Mouse (Mus musculus) CH12.LX (cell line): Measurements from ENCODE around the gene Cadm1. TPM values are rescaled to one million over a fixed set of nuclear protein-coding genes. Genes with fewer than 3 reads are reported as not detected.

ENCODE experiments used
- DNase-seq: peaks from one replicate; pipeline ENCODE4 v3.0.0-alpha.2; 2013; ENCODE audit errors: extremely low read depth
- H3K27ac ChIP-seq: 2 replicates; pipeline ENCODE4 v1.5.1; 2012; ENCODE audit warnings: low read depth, mild to moderate bottlenecking, control low read depth, moderate library complexity; ENCODE audit not compliant: insufficient read depth
- H3K27me3 ChIP-seq: replicated peaks from 2 replicates; pipeline ENCODE3; 2012; ENCODE audit warnings: inconsistent platforms
- H3K36me3 ChIP-seq, 2 experiments: replicated peaks in 1 of 2; 2 replicates each; pipeline versions ENCODE3 to v1.6.1; 2012; ENCODE audit warnings: inconsistent platforms in 1 of 2, low read length in 1 of 2, mild to moderate bottlenecking in 1 of 2, mixed read lengths in 1 of 2, moderate library complexity in 1 of 2; ENCODE audit not compliant: control insufficient read depth in 1 of 2, insufficient read depth in 1 of 2
- H3K4me1 ChIP-seq, 2 experiments: 2 replicates each; pipeline ENCODE4 v1.6.1; 2012; ENCODE audit warnings: inconsistent platforms in 1 of 2, moderate library complexity in 1 of 2; ENCODE audit not compliant: insufficient read depth in 2 of 2, control insufficient read depth in 1 of 2
- H3K4me2 ChIP-seq: 2 replicates; pipeline ENCODE4 v1.6.1; 2012; ENCODE audit warnings: low read depth, mild to moderate bottlenecking, control low read depth; ENCODE audit not compliant: poor library complexity, insufficient read depth, severe bottlenecking
- H3K4me3 ChIP-seq, 3 experiments: fragments of 150-350 bp in 1 of 3; sonication (generic) in 1 of 3; replicated peaks in 1 of 3; 2 replicates each; pipeline versions ENCODE3 to v1.5.1; 2011 to 2012; ENCODE audit warnings: low read depth in 2 of 3, low read length in 2 of 3, mild to moderate bottlenecking in 2 of 3, moderate library complexity in 2 of 3, control low read depth in 1 of 3, improper control_type of control experiment in 1 of 3, inconsistent platforms in 1 of 3, mixed read lengths in 1 of 3; ENCODE audit not compliant: poor library complexity in 1 of 3
- H3K79me2 ChIP-seq: replicated peaks from 2 replicates; pipeline ENCODE4 v1.6.1; 2012; ENCODE audit warnings: mild to moderate bottlenecking, moderate library complexity; ENCODE audit not compliant: control insufficient read depth, poor library complexity, insufficient read depth, severe bottlenecking; ENCODE audit errors: extremely low read depth
- H3K9ac ChIP-seq: 2 replicates; pipeline ENCODE4 v1.6.1; 2012; ENCODE audit warnings: low read depth, mild to moderate bottlenecking, control low read depth, moderate library complexity; ENCODE audit not compliant: insufficient read depth
- H3K9me3 ChIP-seq: replicated peaks from 2 replicates; pipeline ENCODE3; 2012; ENCODE audit warnings: low read length, inconsistent platforms, mixed read lengths
- E2F4 ChIP-seq: IDR thresholded peaks from 2 replicates; pipeline ENCODE4 v1.6.1; 2011; ENCODE audit warnings: low read depth, low read length, improper control_type of control experiment; ENCODE audit not compliant: insufficient replicate concordance
- EP300 ChIP-seq: IDR thresholded peaks from 2 replicates; pipeline ENCODE4 v1.6.1; 2011; ENCODE audit warnings: low read length, improper control_type of control experiment
- ETS1 ChIP-seq: conservative IDR thresholded peaks from 2 replicates; pipeline ENCODE4 v1.6.1; 2012; ENCODE audit warnings: low read depth, mild to moderate bottlenecking, inconsistent platforms, low read length, improper control_type of control experiment, moderate library complexity
- JUND ChIP-seq: conservative IDR thresholded peaks from 2 replicates; pipeline ENCODE4 v1.6.1; 2011; ENCODE audit warnings: low read depth, low read length, improper control_type of control experiment
- KAT2A ChIP-seq: IDR thresholded peaks from 2 replicates; pipeline ENCODE4 v1.6.1; 2012; ENCODE audit warnings: low read length, improper control_type of control experiment, inconsistent platforms; ENCODE audit not compliant: insufficient replicate concordance
- MAX ChIP-seq: IDR thresholded peaks from 2 replicates; pipeline ENCODE4 v1.6.1; 2011; ENCODE audit warnings: low read length, improper control_type of control experiment
- MEF2A ChIP-seq: IDR thresholded peaks from 2 replicates; pipeline ENCODE4 v1.6.1; 2014; ENCODE audit warnings: low read depth, mild to moderate bottlenecking, inconsistent platforms, low read length, improper control_type of control experiment, borderline replicate concordance
- POLR2AphosphoS2 ChIP-seq: IDR thresholded peaks from 2 replicates; pipeline ENCODE4 v1.6.1; 2011; ENCODE audit warnings: low read depth, low read length, improper control_type of control experiment
- RCOR1 ChIP-seq: conservative IDR thresholded peaks from 2 replicates; pipeline ENCODE4 v1.6.1; 2012; ENCODE audit warnings: low read depth, mild to moderate bottlenecking, inconsistent platforms, low read length, improper control_type of control experiment
- SIN3A ChIP-seq: IDR thresholded peaks from 2 replicates; pipeline ENCODE4 v1.6.1; 2012; ENCODE audit warnings: low read length, improper control_type of control experiment, inconsistent platforms
- TBP ChIP-seq: conservative IDR thresholded peaks from 2 replicates; pipeline ENCODE4 v1.6.1; 2011; ENCODE audit warnings: low read depth, low read length, improper control_type of control experiment
- TCF12 ChIP-seq: IDR thresholded peaks from 2 replicates; pipeline ENCODE4 v1.6.1; 2014; ENCODE audit warnings: low read depth, mild to moderate bottlenecking, inconsistent platforms, low read length, improper control_type of control experiment
- USF1 ChIP-seq: IDR thresholded peaks from 2 replicates; pipeline ENCODE4 v1.6.1; 2014; ENCODE audit warnings: low read depth, mild to moderate bottlenecking, inconsistent platforms, low read length, improper control_type of control experiment
- ZC3H11A ChIP-seq: IDR thresholded peaks from 2 replicates; pipeline ENCODE4 v1.6.1; 2012; ENCODE audit warnings: low read depth, mild to moderate bottlenecking, inconsistent platforms, low read length, improper control_type of control experiment
- ZMIZ1 ChIP-seq: IDR thresholded peaks from 2 replicates; pipeline ENCODE4 v1.6.1; 2012; ENCODE audit warnings: low read depth, mild to moderate bottlenecking, inconsistent platforms, low read length, improper control_type of control experiment
- dilution Hi-C: fragments of 300-500 bp; cut with MboI; formaldehyde crosslinking; loops from 2 replicates; pipeline ENCODE4 v1.14.3; 2020; ENCODE audit warnings: low sequenced_read_pairs; ENCODE audit not compliant: extremely low pct_unique_long_range_greater_than_20kb, extremely low pct_ligation_motif_present
- in situ Hi-C: fragments of 300-500 bp; cut with MboI; formaldehyde crosslinking; loops from 3 replicates; pipeline ENCODE4 v1.14.3; 2019; ENCODE audit warnings: low sequenced_read_pairs, low pct_ligation_motif_present, low pct_unique_long_range_greater_than_20kb, mixed read lengths
- polyA plus RNA-seq: library from polyadenylated mRNA; unstranded; fragments of >175 nt; gene quantifications from 2 replicates; pipeline ENCODE4 v1.2.1, GENCODE M21; 2012; ENCODE audit warnings: low read depth; ENCODE audit not compliant: insufficient read length
- total RNA-seq, 2 experiments: library from RNA; depleted of rRNA; stranded (reverse); fragments of 300-350 nt in 1 of 2; fragments of >200 nt in 1 of 2; gene quantifications; 2 replicates each; pipeline ENCODE4 v1.2.3; 2012 to 2014

The Cadm1 gene
- total and polyA plus RNA-seq, 3 experiments: not detected

DNA sequence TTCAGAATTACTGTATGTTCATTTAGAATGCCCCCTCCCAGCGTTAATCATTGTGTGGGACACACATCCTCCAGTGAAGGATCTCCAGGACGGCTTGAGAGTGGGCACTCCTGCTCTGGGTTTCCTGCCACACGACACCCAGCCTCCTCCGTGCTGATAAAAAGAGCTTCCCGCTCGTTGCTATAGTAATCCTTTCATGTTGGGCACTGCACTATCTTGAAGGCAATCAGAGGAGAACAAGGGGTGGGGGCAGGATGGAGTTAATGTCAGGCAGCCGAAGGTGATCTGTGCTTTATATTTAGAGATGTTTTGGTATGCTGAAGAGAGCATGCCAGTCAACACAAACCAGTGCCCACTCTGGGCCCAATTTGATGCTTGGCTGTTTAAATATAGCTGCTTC lies 209.3 kb downstream of the Cadm1 start:
- dilution Hi-C loops: no loop called here
- in situ Hi-C loops: no loop called here

DNA sequence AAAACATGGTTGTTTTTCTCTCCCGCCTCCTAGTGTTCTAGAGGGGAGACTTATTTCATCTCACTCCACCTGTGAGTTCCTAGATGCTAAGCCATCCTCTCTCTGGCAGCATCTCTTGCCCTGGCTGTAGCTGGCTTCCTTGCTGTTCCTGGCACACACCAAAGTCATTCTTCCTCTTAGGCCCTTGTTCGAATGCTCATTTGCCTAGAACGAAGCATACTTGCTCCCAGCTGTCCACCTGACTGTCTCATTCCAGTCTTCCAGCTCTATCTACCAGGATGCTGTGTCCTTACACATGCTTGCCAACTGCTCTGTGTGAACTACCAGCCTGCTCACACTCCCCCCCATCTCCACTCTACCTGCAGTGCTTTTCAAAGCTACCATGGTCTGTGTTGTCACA lies 211.8 kb downstream of the Cadm1 start:
- TF ChIP-seq POLR2AphosphoS2: no peak
- Histone ChIP-seq H3K27ac (no peak overlapping the region), H3K4me3 (no peak overlapping the region), H3K4me1 (no peaks in the 10 kb centered on the region), H3K79me2 (no peaks in the 10 kb centered on the region), H3K36me3 (no peaks in the 10 kb centered on the region), H3K9ac (no peak overlapping the region), H3K4me2 (no peak overlapping the region), H3K9me3 (peaks cover 34% of the 10 kb centered on the region), H3K27me3 (no peaks in the 10 kb centered on the region)
- dilution Hi-C loops: no loop called here
- no peak for DNase-seq
- in situ Hi-C loops: no loop called here

More for the DNA sequence above, 209.3 kb downstream of the Cadm1 start:
- no peak overlapping the region for H3K9ac ChIP-seq
- no peak overlapping the region for H3K27ac ChIP-seq
- H3K4me1 ChIP-seq: peaks cover 0 to 12% of the 10 kb centered on the region in 2 experiments; a peak in 1 of 4 replicates
- no peak for DNase-seq
- peaks cover 34% of the 10 kb centered on the region for H3K9me3 ChIP-seq
- H3K4me3 ChIP-seq: no peak overlapping the region
- H3K27me3 ChIP-seq: no peaks in the 10 kb centered on the region
- TF ChIP-seq KAT2A (no peak), POLR2AphosphoS2 (no peak), USF1 (no peak), ZC3H11A (no peak), ETS1 (no peak), EP300 (no peak), TCF12 (no peak), RCOR1 (no peak), MAX (no peak), ZMIZ1 (no peak), MEF2A (no peak)
- TF ChIP-seq, all 38 proteins: peak for 0
- Histone ChIP-seq H3K36me3 (no peaks in the 10 kb centered on the region), H3K79me2 (no peaks in the 10 kb centered on the region), H3K4me2 (no peak overlapping the region)

DNA sequence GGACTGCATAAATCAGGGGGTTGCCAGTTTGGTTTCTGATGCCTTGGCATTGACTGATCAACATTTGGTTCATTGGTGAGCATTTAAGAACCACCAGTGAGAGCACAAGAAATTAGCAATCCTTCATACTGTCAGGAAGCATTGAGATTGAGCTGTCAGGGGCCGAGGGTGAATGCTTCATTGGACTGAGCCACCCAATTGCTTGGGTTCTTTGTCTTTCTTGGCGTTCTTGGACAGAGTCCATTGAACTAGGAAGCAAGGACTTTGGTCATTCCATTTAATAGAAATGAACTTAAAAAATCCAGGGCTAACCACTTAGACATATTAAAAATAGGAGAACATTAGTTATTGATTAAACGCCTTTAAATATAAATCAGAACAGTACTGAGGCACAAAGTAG lies 214.9 kb downstream of the Cadm1 start:
- Histone ChIP-seq H3K9me3 (peaks cover 43% of the 10 kb centered on the region), H3K36me3 (no peaks in the 10 kb centered on the region), H3K79me2 (no peaks in the 10 kb centered on the region), H3K4me1 (no peaks in the 10 kb centered on the region), H3K27ac (no peak overlapping the region), H3K27me3 (no peaks in the 10 kb centered on the region), H3K4me3 (no peak overlapping the region)
- dilution Hi-C loops: no loop called here
- TF ChIP-seq ZMIZ1: no peak
- TF ChIP-seq ETS1: no peak
- TF ChIP-seq TBP: no peak
- TF ChIP-seq SIN3A: no peak
- TF ChIP-seq JUND: no peak
- no peak for TF ChIP-seq E2F4
- TF ChIP-seq, all 38 proteins: peak for 0
- Histone ChIP-seq H3K9ac (no peak overlapping the region), H3K4me2 (no peak overlapping the region)
- in situ Hi-C loops: no loop called here
- no peak for DNase-seq
